Mouse (Mus musculus) regulatory T cell (primary cell): ENCODE data around the gene Hsd3b7.
"Not testable (repeated sequence)": the region's sequence is repeated elsewhere in the genome, so short reads cannot be mapped to it uniquely, and the experiment has no call there.

ENCODE experiments used
- in situ Hi-C: fragments of 300-600 bp; cut with MboI, MseI; formaldehyde crosslinking; loops from one replicate; pipeline ENCODE4 v1.15.1; 2025; ENCODE audit warnings: high pct_unique_total_duplicates

Gene Hsd3b7

DNA sequence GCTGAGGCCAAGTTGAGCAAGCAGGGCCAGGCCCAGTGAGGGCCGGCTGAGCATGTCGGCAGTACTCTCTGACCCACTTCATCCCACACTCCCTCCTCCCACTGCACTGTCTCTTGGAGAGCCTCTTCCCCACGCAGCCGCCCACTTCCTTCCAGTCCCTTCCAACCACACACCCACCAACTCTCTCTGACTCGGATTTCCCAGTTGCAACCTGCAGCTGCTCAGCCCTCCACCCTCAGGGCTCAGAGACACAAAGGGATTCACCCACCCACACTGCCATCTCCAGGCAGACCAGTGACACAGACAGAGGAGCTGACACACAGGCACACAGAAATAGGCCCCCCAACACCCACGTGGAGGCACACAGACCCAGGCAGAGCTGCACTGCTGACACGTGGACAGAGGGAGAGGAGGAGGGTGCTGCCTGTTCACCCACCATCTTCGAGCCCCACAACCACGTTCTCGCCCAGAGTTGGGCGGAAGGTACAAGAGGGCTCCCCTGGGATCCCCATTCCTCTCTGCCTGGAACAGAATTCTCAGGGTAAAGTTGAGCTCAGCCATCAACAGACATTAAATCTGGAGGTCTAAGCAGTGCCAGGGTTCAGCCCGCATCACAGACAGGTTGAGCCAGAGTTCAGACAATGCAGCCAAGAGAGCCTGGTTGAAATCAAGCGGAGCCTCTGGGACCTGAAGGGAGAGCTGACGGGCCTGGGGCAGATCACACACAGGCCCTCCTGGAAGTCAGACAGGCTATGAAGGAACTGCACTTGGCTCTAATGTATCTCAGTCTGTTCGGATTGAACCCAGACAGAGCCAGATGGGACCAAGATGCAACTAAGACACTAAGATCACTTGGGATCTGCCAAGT lies 15.8 kb downstream of the Hsd3b7 start:
- in situ Hi-C loops = no loop called here

GRCm38 (mm10) chr7:127817053-127817452 lies 16.6 kb downstream of the Hsd3b7 start:
- in situ Hi-C loops = no loop called here

- in situ Hi-C loops = no loop called here
Observed at GRCm38 (mm10) chr7:127817776-127818175, 17.4 kb downstream of the Hsd3b7 start.

DNA sequence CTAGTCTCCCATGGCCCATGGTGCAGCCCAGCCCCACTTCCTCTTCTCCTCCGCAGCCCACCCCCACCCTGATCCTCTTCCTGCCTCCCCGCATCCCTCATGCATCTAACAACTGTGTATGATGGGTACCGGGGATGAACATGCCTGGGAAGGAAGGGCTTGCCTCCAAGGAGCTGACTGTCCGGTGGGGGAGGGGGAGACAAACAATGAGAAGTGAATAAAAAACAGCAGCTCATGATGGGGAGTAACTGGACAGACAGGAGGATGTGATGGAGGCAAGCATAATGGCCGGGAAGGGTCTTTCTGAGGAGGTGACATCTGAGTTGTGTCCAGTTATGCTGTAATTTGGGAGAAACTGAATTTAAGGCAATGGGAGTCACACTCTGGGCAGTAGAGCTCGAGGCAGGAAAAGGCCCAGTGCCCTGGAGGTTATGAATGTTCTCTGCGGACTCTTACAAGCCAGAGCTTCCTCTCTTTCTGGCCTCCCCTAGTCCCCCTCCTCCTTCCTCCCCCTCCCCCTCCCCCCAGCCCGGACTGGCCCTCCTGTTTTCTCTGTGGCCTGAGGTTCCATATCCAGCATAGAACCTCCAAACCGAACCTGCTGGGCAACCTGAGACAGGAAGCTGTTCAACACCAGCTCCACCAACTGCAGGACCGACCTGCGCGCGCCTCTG lies 20.6 kb downstream of the Hsd3b7 start:
- in situ Hi-C loops = no loop called here

- in situ Hi-C loops = no loop called here
Observed at GRCm38 (mm10) chr7:127822494-127822893, 22.1 kb downstream of the Hsd3b7 start.

- in situ Hi-C loops = no loop called here
Observed at GRCm38 (mm10) chr7:127823236-127824171, 23.1 kb downstream of the Hsd3b7 start.

DNA sequence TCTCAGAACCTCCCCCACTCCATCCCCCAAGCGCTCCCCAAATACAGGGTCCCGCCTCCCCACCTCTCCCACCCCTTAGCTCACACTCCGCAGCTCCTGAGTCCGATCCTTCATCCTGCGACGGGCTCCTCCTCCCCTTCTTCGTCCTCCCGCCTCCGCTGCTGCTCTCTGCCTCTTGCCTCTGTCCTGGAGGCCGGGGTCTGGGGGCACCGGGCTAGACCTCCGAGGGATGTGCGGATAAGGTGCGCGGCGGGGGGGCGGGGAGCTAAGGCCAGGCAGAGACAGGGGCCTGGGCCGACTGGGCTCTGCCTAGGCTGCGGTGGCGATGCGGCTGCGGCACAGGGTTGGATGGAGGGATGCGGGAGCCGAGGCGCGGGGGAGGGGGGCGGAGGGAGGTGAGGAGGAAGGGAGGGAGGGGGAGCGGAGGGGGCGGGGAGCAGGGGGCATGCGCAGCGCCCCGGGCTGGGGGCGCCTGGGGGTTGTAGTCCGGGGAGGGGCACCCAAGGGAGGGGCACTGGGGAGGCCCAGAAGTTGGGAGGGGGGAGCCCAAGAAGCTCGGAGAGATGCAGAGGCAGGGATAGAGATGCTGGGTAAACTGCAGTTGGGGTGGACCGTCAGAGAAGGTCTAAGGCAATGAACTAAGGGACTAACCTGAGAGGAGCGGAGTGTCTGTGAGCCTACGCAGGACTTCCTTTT lies 23.9 kb downstream of the Hsd3b7 start, which contains the start of the genes Stx4a and Stx1b:
Gene Stx4a (plus strand): TSS at position 119 of the 696 bp plus-strand sequence.
Gene Stx1b (minus strand): TSS at position 374 of the 696 bp plus-strand sequence.
- in situ Hi-C loops = no loop called here

DNA sequence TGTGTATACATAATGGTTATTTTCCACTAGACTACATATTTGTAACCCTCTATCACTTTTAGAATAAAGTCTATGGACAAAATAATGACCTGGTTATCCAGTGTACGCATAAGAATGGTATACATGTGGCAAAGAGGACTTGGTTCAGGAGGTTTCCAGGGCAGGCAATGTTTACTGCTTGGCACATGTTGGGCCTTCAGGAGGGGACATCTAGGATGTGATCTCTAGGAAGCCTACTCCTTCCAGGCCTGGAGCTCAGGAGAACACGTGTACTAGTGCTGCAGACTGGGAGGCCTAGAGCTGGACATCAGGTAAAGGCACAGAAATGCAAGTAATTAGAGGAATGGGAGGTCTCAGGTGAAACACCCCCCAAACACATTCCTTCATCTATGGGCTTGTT lies 35.1 kb downstream of the Hsd3b7 start:
- in situ Hi-C loops = no loop called here

DNA sequence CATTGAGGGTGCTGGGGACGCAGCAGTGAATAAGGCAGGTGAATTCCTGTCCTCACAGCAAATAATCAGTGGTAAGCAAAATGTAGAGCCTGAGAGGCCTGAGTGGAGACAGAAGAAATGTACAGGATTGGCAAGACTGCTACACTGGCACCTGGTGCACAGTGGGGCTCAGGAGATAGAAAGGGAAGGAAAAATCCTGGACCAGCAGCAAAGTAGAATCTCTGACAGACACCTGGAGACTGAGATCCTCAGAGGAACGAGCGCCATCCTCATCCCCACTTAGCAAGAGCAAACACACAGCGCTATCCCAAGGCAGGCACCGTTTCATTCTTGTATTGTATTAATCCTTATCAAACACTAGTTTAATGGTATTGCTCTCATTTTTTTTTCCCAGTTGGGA lies 37.1 kb downstream of the Hsd3b7 start:
- in situ Hi-C loops = no loop called here

GRCm38 (mm10) chr7:127837878-127838277 lies 37.5 kb downstream of the Hsd3b7 start:
- in situ Hi-C loops = not testable (repeated sequence)

- in situ Hi-C loops = not testable (repeated sequence)
Observed at GRCm38 (mm10) chr7:127840031-127840430, 39.6 kb downstream of the Hsd3b7 start.

DNA sequence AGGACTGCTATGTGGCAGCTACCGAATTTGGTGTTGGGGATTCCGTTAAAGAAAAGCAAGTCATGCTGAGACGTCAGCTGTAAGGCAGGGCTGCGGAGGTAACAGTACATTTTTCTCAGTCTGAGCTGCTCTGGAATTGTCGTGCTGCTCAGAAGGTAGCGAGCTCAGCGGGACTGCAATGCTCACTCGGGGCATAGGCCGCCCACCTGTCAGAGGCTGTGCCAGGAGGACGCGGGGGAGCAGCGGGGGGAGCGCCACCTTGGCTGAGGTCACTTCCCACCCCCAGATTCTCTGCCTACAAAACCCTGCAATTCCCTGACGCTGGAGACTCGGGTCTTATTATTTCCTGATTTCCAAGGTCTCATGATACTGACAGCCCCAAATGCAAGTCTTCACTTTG lies 40.5 kb downstream of the Hsd3b7 start:
- in situ Hi-C loops = no loop called here

- in situ Hi-C loops = no loop called here
Observed at GRCm38 (mm10) chr7:127841340-127842000, 41.1 kb downstream of the Hsd3b7 start.

DNA sequence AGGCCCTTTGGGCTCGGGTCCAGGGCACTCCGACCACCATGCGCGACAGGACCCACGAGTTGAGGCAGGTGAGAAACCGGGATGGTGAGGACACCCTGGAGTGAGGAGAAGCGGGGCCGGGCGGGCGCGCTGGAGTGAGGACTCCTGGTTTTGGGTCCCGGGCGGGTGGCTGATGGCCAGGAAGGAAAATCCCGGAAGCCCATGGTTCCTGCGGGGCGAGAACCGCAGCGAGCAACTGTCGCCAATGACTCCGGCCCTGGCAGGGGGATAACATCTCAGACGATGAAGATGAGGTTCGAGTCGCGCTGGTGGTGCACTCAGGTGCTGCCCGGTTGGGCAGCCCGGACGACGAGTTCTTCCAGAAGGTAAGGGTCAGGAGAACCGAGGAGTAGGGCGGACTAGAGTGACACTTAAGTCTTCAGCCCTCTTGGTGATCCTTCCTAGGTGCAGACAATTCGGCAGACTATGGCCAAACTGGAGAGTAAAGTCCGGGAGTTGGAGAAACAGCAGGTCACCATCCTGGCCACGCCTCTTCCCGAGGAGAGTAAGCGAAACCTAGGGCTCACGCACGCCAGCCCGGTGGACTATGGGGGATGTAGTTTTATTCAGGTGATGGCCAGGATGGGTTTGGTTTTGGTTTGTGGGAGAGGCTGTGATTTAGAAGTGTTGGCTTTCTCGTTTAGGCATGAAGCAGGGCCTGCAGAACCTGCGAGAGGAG lies 41.8 kb downstream of the Hsd3b7 start:
- in situ Hi-C loops = no loop called here

GRCm38 (mm10) chr7:127849973-127850875 lies 49.8 kb downstream of the Hsd3b7 start:
- in situ Hi-C loops = no loop called here

DNA sequence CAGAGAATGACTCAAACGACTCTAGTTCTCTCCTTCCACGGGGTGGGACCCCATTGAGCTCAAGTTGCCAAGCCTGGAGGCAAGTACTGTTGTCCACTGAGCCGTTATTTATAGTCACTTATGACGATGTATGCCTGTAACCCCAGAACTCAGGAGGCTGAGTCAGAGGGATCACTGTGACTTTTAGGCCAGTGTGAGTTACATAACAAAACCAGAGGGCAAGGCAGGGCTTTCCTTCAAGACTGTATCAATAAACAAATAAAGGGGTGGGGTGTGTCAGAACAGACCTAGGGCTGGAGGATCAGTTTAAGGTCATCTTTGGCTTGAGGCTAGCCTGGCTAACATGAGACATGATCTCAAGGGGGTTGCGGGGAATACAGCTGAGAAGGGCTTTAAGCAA lies 50.5 kb downstream of the Hsd3b7 start:
- in situ Hi-C loops = no loop called here
